Comparison of ENCODE assay signal across 19 mouse cellular contexts in genomic region chr5:115957177-115957576, GRCm38 (mm10).
DNase-seq lines count a peak whose midpoint lies in the region; ATAC-seq and TF ChIP-seq lines count a peak whose summit lies in the region.
"Had no signal": no experiment of that assay in that cellular context is flagged by ENCODE, and none has a peak within 500 bp of the region (broad histone marks: within the 10 kb centered on the region; RNA-seq: fewer than 3 reads in every experiment).

No protein-coding gene starts in this region.

- no peak for ATAC-seq in liver, embryonic 12.5 days
- ATAC-seq in liver, embryonic 11.5 days (replicated peaks; ENCODE audit: low FRiP score), result no peak
- ATAC-seq in liver, embryonic 14.5 days (ENCODE audit: insufficient read depth), result no peak
- ATAC-seq: forebrain, postnatal 0 days; inflammation-experienced regulatory T-cells, adult 6 months; midbrain, embryonic 16.5 days had no signal

- TF ChIP-seq EP300 in liver, embryonic 14.5 days (IDR thresholded peaks at IDR 0.05; ENCODE audit: low read depth), result no peak

- 0 out of 2 replicates have a peak, but pooled peaks have one; percentile 12 for TF ChIP-seq CTCF in cerebellum, adult 2 months (IDR thresholded peaks at IDR 0.05; ENCODE audit: borderline replicate concordance, insufficient read depth, low read depth, low read length)
- peak; percentile 63 for TF ChIP-seq CTCF in E14TG2a.4 (conservative IDR thresholded peaks at IDR 0.05; ENCODE audit: low read length)
- TF ChIP-seq CTCF in liver, embryonic 14.5 days (IDR thresholded peaks at IDR 0.05; ENCODE audit: low read depth), result peak; percentile 41

- H3K27me3 ChIP-seq in cerebellum, adult 2 months (ENCODE audit: control insufficient read depth, insufficient read depth, low read length), result no peaks in the 10 kb centered on the region
- no peaks in the 10 kb centered on the region for H3K27me3 ChIP-seq in liver, embryonic 12.5 days (replicated peaks)
- H3K27me3 ChIP-seq in liver, embryonic 11.5 days (replicated peaks; ENCODE audit: control insufficient read depth, insufficient read depth, low read length), result no peaks in the 10 kb centered on the region
- no peaks in the 10 kb centered on the region for H3K27me3 ChIP-seq in E14TG2a.4 (ENCODE audit: insufficient read depth, low read length)
- H3K27me3 ChIP-seq in liver, embryonic 14.5 days (ENCODE audit: control insufficient read depth, insufficient read depth, low read length), result no peaks in the 10 kb centered on the region
- H3K27me3 ChIP-seq: limb, embryonic 13.5 days; megakaryocyte, embryonic 14.5 days had no signal

- H3K4me1 ChIP-seq in cerebellum, adult 2 months (ENCODE audit: control insufficient read depth, insufficient read depth, low read length), result no peaks in the 10 kb centered on the region
- H3K4me1 ChIP-seq in liver, embryonic 12.5 days, result peaks cover 28% of the 10 kb centered on the region
- H3K4me1 ChIP-seq in liver, embryonic 11.5 days (replicated peaks; ENCODE audit: control insufficient read depth, insufficient read depth, low read length), result peaks cover 9% of the 10 kb centered on the region
- H3K4me1 ChIP-seq in E14TG2a.4 (replicated peaks; ENCODE audit: low read depth, low read length), result peaks cover 72% of the 10 kb centered on the region
- peaks cover 14 to 16% of the 10 kb centered on the region in 2 experiments for H3K4me1 ChIP-seq in liver, embryonic 14.5 days (replicated peaks; ENCODE audit: control insufficient read depth in 2 of 2, insufficient read depth in 2 of 2, low read length in 1 of 2)
- H3K4me1 ChIP-seq: limb, embryonic 13.5 days had no signal

- TF ChIP-seq POLR2A in cerebellum, adult 2 months (IDR thresholded peaks at IDR 0.05; ENCODE audit: borderline replicate concordance, insufficient read depth, low read length), result no peak

- no peak overlapping the region for H3K4me3 ChIP-seq in cerebellum, adult 2 months (replicated peaks; ENCODE audit: insufficient read depth, low read depth, low read length)
- H3K4me3 ChIP-seq in liver, embryonic 12.5 days, result no peak overlapping the region
- no peak overlapping the region for H3K4me3 ChIP-seq in liver, embryonic 11.5 days (ENCODE audit: low read depth, low read length)
- no peak overlapping the region for H3K4me3 ChIP-seq in E14TG2a.4 (replicated peaks; ENCODE audit: low read length)
- H3K4me3 ChIP-seq in liver, embryonic 14.5 days (ENCODE audit: insufficient read depth in 1 of 2, low read depth in 2 of 2, low read length in 2 of 2), result no peak overlapping the region
- H3K4me3 ChIP-seq: limb, embryonic 13.5 days; megakaryocyte, embryonic 14.5 days had no signal

- no peak for DNase-seq in cerebellum, adult 2 months
- no peak for DNase-seq in cerebellum, adult 9-11 months
- DNase-seq in liver, embryonic 11.5 days (ENCODE audit: low spot score), result no peak
- DNase-seq in liver, embryonic 14.5 days (ENCODE audit: low read depth in 3 of 3, low spot score in 3 of 3), result no peak
- DNase-seq in ovary, postnatal 10 days (ENCODE audit: low spot score), result no peak
- DNase-seq in left cerebral cortex, adult 9 months (ENCODE audit: low spot score in 2 of 2), result no peak
- DNase-seq: adrenal gland, postnatal 10 days; cerebellum, adult 18-20 months; forebrain, postnatal 0 days; heart, adult 11 months; lung, postnatal 14 days; right cerebral cortex, postnatal 14 days; thymus, postnatal 25 days had no signal

- WGBS in cerebellum, adult 2 months, result over 99% methylated on average over 6 of the region's 6 CpGs
- WGBS in liver, embryonic 12.5 days (ENCODE audit: insufficient replicate concordance), result 96% methylated on average over 6 of the region's 6 CpGs
- WGBS in liver, embryonic 11.5 days, result 95% methylated on average over 6 of the region's 6 CpGs
- 92% methylated on average over 6 of the region's 6 CpGs for WGBS in liver, embryonic 14.5 days (ENCODE audit: insufficient replicate concordance)

- H3K9ac ChIP-seq in liver, embryonic 12.5 days, result no peak overlapping the region
- no peak overlapping the region for H3K9ac ChIP-seq in liver, embryonic 11.5 days (ENCODE audit: low read depth, low read length)
- no peak overlapping the region for H3K9ac ChIP-seq in liver, embryonic 14.5 days (replicated peaks)
- H3K9ac ChIP-seq: forebrain, postnatal 0 days; limb, embryonic 13.5 days had no signal

- no peak overlapping the region for H3K27ac ChIP-seq in cerebellum, adult 2 months (ENCODE audit: insufficient read depth, low read length)
- H3K27ac ChIP-seq in liver, embryonic 12.5 days, result peak overlapping the region; percentile 49
- H3K27ac ChIP-seq in liver, embryonic 11.5 days (ENCODE audit: low read depth, low read length), result no peak overlapping the region
- H3K27ac ChIP-seq in liver, embryonic 14.5 days, result no peak overlapping the region
- H3K27ac ChIP-seq: limb, embryonic 13.5 days had no signal

- H3K9me3 ChIP-seq in liver, embryonic 12.5 days (replicated peaks), result peaks cover 51% of the 10 kb centered on the region
- H3K9me3 ChIP-seq in liver, embryonic 11.5 days (ENCODE audit: control insufficient read depth, low read length), result peaks cover 18% of the 10 kb centered on the region
- peaks cover 2% of the 10 kb centered on the region; the same call in 1 of the 2 replicates for H3K9me3 ChIP-seq in E14TG2a.4 (ENCODE audit: low read length)
- H3K9me3 ChIP-seq in liver, embryonic 14.5 days (ENCODE audit: control insufficient read depth, low read length), result peaks cover 12% of the 10 kb centered on the region
- H3K9me3 ChIP-seq: limb, embryonic 13.5 days had no signal

- H3K4me2 ChIP-seq in liver, embryonic 12.5 days, result no peak overlapping the region
- no peak overlapping the region for H3K4me2 ChIP-seq in liver, embryonic 11.5 days
- no peak overlapping the region for H3K4me2 ChIP-seq in liver, embryonic 14.5 days (ENCODE audit: low read depth)
- H3K4me2 ChIP-seq: limb, embryonic 13.5 days had no signal

- H3K36me3 ChIP-seq in liver, embryonic 12.5 days, result peaks cover 100% of the 10 kb centered on the region
- H3K36me3 ChIP-seq in liver, embryonic 11.5 days (ENCODE audit: control insufficient read depth, insufficient read depth, low read length), result peaks cover 68% of the 10 kb centered on the region
- H3K36me3 ChIP-seq in E14TG2a.4 (ENCODE audit: insufficient read depth, low read length), result peaks cover 89% of the 10 kb centered on the region
- H3K36me3 ChIP-seq in liver, embryonic 14.5 days (replicated peaks; ENCODE audit: control insufficient read depth, insufficient read depth, low read depth), result peaks cover 92% of the 10 kb centered on the region

Comparison
In these comparisons a context has a peak if more than half of its experiments do, and no peak if none do; other contexts are left out.
1. CTCF ChIP-seq: peak in every context shown above with its lines; median percentile 63 in E14TG2a.4; 41 in liver, embryonic 14.5 days; 12 in cerebellum, adult 2 months.